Mouse (Mus musculus): ENCODE measurements around the gene Slfn4. TPM values are rescaled to one million over a fixed set of nuclear protein-coding genes. Genes with fewer than 3 reads are reported as not detected.
"Not testable (repeated sequence)": the region's sequence is repeated elsewhere in the genome, so short reads cannot be mapped to it uniquely, and the experiment has no call there.

Gene Slfn4
- total RNA-seq (2021): not detected

DNA sequence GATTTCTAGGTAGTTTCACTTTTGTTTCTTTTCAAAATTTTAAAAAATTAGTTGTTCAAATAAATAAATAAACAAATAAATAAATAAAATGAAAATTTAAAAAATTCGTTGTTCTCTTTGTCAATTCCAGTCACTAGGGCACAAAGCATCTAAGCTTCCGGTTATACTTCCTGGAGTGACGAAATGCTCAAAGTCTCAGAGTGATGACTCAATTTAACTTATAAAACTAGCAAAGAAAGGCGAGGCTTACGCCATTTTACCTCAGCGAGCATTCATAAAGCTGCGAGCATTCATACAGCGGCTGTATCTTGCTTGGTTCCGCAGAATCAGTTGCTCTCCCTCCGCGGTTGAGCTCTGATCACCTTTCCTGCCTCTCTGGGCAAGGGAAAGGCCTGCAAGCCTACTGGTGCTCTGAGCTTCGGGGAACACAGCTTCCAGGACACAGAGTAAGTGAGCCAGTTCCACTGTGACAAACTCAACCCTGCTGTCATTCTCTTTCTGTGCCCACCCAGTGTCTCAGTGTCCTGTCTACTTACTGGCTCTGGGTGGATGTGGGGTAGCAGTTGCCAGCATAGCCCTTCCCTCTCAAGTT lies at the start of gene Slfn4:
Gene Slfn4, plus strand, starts transcription at position 239 of the 592 bp plus-strand sequence.
- no peak for DNase-seq (ENCODE audit: low spot score in 2 of 2)
- intact Hi-C loops (cut with DNase I): no loop called here

DNA sequence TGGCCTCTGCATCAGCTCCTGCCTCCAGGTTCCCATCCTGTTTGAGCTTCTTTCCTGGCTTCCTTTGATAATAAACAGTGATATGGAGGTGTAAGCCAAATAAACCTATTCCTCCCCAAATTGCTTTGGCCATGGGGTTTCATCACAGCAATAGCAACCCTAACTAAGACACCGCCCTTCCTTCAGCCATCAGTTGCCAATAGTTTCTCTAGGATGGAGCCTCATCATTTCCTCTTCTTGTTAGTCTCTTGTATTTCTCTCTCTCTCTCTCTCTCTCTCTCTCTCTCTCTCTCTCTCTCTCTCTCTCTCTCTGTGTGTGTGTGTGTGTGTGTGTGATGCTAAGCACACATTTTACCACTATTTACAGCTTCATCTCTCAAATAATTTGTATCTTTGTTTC lies 49.4 kb upstream of the Slfn4 start:
- DNase-seq (ENCODE audit: low spot score in 2 of 2); intact Hi-C loops (cut with DNase I): not testable (repeated sequence)

DNA sequence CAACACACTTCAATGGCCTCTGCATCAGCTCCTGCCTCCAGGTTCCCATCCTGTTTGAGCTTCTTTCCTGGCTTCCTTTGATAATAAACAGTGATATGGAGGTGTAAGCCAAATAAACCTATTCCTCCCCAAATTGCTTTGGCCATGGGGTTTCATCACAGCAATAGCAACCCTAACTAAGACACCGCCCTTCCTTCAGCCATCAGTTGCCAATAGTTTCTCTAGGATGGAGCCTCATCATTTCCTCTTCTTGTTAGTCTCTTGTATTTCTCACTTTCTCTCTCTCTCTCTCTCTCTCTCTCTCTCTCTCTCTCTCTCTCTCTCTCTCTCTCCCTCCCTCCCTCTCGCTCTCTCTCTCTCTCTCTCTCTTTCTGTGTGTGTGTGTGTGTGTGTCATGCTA lies 37.7 kb upstream of the Slfn4 start:
- DNase-seq (ENCODE audit: low spot score in 2 of 2); intact Hi-C loops (cut with DNase I): not testable (repeated sequence)

DNA sequence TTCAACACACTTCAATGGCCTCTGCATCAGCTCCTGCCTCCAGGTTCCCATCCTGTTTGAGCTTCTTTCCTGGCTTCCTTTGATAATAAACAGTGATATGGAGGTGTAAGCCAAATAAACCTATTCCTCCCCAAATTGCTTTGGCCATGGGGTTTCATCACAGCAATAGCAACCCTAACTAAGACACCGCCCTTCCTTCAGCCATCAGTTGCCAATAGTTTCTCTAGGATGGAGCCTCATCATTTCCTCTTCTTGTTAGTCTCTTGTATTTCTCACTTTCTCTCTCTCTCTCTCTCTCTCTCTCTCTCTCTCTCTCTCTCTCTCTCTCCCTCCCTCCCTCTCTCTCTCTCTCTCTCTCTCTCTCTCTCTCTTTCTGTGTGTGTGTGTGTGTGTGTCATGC lies 26.0 kb upstream of the Slfn4 start:
- DNase-seq (ENCODE audit: low spot score in 2 of 2); intact Hi-C loops (cut with DNase I): not testable (repeated sequence)

DNA sequence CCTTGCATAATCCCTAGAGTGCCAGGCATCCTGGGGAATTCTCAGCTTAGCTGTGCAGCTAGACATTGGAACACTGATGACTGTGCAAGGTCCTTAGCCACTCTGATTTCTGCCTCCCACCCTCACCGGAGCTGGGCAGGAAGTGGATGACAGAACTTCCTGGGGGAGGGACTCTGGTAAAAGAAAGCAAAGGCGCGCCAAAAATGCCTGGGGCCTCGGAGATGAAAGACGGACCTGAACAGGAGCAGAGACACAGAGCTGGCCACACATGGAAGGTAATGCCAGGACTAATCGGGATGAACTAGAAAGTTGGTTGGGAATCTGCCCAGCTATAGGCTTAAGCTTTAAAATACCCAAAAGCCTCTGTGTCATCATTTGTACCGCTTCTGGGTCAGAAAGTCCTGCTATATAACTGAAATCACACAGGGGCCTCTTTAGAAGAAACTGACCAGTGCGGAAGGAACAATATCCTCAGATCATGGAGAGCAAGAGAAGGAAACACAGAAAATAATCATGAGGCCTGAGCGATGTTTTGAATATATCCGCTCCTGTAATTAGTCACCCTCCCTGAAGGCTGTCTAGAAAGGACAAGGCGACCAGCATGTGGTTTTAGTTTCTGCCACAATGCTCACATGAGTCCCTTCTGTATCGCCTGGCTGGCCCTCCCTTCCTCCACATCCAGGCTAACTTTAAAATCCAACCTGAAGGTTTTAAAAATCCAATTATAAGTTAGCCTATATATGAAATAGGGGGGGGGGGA lies 16.3 kb downstream of the Slfn4 start, which contains the start of gene Slfn3:
Gene Slfn3, plus strand, starts transcription at position 197 of the 760 bp plus-strand sequence.
- peak in 1 of 2 experiments; percentile 3 for DNase-seq (ENCODE audit: low spot score in 2 of 2)
- intact Hi-C loops (cut with DNase I): loop anchor here (10.0 kb wide), 1 partner anchor 147 kb away; no protein-coding TSS in a partner anchor

DNA sequence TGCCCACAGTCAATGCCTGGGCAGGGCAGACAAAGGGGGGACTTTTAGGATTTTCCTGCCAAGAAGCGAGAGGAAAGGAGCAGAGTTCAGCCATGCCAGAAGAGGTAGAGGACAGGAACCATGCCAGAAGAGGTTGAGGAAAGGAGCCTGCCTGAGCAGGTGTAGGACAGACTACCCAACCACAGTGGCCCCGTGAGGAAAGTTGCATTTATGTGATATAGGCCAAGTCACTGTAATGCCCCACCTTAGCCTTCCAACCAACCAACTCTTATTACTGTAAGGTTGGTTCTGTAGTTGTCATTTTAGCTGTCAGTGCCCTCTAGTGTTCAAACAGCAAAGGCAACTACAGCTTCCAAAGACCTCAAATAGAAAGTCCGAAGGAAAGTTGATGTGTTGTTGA lies 17.0 kb downstream of the Slfn4 start:
- intact Hi-C loops (cut with DNase I): loop anchor here (10.0 kb wide), 1 partner anchor 147 kb away; no protein-coding TSS in a partner anchor
- DNase-seq (ENCODE audit: low spot score in 2 of 2): no peak

DNA sequence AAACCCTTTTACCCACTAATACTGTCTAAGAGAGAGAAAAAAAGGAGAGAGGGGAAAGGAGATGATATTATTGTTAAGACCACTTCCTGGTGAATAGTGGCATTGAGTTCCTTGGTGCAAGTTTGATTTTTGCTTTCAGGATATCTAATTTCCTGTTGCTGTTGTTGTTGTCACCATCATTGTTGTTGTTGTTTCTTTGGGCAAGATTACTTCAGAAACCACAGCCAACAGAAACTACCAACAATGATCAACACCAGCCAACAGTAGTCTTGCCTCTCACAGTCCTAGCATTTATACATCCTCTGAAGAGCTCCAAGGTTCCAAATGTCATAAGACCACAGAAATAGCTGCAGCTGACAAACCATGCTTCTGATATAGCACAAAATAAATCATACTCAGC lies 30.0 kb downstream of the Slfn4 start:
- intact Hi-C loops (cut with DNase I): no loop called here
- DNase-seq (ENCODE audit: low spot score in 2 of 2): no peak

DNA sequence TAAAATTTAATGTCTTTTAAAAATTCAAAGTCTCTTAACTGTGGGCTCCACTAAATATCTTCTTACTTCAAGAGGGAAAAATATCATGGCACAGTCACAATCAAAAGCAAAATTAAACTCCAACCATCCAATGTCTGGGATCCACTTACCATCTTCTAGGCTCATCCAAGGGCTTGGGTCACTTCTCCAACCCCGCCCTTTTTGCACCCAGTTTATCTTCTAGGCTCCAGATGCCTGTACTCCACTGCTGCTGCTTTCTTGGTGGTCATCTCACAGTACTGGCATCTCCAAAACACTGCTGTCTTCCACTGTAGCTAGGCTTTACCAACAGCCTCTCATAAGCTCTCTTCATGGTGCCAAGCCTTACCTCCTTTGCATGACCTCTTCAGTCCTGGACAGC lies 41.1 kb downstream of the Slfn4 start:
- DNase-seq (ENCODE audit: low spot score in 2 of 2): no peak
- intact Hi-C loops (cut with DNase I): no loop called here

DNA sequence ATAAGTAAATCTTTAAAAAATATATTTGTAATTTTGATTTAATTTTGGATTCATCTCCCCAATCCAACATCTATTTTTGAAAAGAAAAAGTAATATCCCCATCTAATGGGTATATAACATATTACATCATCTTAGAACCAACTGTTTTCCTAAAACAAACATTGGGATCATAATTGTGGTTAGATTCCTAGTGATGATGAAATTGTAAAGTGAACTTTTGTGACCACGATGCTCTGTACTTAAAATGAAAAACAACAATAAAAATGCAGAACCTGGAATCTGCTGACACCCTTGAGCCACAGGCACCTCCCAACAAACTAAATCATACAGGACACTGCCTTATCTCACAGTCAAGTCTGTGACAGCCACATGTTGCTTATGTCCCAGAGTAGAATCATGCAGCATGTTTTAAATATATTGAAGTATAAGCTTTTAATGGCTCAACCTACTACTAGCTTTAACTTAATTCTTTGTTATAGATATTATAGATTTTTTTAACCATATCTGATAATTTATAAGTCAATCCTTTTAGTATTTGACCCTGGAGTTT lies 46.4 kb downstream of the Slfn4 start:
- no peak for DNase-seq (ENCODE audit: low spot score in 2 of 2)
- intact Hi-C loops (cut with DNase I): no loop called here

DNA sequence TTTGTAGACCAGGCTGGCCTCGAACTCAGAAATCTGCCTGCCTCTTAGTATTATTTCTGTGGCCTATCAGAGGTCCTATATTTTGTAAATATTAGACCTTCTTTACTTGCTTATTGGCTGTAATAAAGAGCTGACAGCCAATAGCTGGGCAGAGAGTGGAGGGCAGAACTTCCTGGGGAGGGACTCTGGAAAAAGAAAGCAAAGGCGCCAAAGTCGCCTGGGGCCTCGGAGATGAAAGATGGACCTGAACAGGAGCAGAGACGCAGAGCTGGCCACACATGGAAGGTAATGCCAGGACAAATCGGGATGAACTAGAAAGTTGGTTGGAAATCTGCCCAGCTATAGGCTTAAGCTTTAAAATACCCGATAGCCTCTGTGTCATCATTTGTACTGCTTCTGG lies 48.4 kb downstream of the Slfn4 start:
- no peak for DNase-seq (ENCODE audit: low spot score in 2 of 2)
- intact Hi-C loops (cut with DNase I): no loop called here

DNA sequence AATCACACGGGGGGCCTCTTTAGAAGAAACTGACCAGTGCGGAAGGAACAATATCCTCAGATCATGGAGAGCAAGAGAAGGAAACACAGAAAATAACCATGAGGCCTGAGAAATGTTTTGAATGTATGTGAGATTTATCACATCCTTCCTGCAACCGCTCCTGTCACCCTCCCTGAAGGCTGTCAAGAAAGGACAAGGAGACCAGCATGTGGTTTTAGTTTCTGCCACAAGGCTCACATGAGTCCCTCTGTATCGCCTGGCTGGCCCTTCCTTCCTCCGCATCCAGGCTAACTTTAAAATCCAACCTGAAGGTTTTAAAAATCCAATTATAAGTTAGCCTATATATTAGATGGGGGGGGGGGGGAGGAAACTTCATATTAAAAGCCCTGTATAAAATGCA lies 48.8 kb downstream of the Slfn4 start:
- intact Hi-C loops (cut with DNase I); DNase-seq (ENCODE audit: low spot score in 2 of 2): not testable (repeated sequence)

DNA sequence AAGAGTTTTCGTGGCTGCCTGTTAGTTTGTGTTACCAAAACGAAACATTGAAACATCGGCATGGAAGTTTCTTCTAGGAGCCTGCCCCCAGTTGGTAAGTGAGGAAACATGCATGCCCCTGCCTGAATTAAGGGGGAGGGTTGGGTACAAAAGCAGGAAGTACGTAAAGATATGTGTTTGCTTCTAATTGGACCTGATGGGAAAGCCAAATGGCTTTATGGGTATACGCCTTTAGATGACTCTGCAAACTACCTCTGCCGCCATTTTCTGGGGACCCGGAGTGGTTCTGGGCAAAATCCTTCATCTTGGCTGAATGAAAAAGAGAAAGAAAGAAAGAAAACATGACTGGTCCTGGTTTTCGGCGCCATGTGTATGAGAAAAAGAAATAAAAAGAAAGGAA lies 49.2 kb downstream of the Slfn4 start:
- intact Hi-C loops (cut with DNase I): no loop called here
- DNase-seq (ENCODE audit: low spot score in 2 of 2): no peak

DNA sequence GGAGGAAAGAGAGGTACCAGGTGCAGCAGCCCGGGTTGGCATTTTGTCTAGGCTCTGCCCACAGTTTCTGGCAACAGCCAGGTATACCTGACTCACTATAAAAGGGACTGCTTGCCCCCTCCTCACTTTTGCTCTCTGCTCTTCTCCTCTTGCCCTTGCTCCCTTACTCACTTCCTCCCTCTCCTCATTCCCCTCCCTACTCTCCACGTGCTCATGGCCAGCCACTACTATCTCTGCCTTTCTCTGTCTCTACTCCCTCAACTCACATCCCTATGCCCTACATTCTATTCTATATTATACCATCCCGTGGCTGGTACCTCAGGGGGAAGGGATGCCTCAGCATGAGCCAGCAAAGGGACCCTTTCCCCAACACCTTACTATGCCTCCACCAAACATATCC lies 49.8 kb downstream of the Slfn4 start:
- intact Hi-C loops (cut with DNase I): no loop called here
- no peak for DNase-seq (ENCODE audit: low spot score in 2 of 2)

DNA sequence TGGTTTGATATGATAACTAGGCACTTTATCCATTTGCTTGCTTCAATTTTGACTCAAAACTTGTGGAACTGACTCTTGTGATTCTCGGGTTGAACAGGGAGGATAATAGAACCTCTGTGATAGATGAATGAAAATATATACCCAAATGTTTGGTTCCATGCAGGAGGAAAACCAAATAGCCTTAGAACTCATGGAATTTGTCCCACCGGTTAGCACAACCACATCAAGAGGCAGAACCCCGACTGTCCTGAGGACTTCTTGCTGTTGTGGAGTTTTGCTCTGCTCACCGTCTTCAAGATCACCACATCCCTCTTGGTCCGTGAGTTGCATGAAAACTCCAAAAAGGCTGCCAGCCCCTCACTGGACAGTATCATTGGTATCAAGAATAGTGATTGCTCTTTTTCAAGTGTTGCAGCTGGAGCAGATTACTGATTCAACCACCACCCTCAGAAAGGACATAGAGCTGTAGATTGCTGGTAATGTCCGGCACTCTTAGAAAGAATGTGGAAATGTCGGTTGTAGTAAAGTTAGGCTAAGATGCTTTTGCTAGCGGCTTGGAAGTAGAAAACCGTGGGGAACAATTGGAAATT lies 50.5 kb downstream of the Slfn4 start:
- DNase-seq (ENCODE audit: low spot score in 2 of 2): no peak
- intact Hi-C loops (cut with DNase I): no loop called here

DNA sequence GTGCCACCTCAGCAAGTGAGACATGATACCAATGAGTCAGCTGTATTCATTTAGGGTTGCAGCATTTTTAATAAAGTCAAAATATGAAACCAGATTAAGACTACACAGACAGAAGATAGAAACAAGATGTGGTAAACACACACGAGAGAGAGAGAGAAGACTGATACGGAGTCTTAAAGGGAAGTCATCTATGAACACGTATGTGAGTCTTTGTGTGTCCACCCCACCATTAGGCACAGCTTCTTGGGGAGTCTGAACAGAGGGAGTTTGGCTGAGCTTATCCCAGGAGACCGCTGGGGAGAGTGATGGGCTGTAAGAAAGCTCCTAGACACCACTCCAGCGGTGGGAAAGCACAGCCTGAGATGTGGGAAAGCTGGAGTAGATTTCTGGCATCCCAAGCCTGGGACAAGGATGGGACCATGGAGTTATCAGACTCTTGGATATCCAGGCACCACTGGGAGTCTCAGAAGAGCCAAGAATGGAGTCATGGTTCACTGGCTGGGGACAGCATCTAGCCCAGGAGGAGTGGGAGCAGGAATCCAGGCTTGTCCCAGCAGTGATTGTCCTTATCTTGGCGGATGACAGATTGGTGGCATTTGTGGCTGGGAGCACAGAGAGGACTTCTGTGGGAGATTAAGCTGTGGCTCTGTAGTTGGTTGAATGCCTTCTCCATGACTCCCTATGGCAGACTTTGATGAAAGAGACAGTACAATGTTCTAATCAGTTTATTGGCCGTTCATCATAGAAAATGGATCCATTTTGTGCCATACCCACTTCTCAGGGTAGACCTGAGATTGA lies 53.1 kb downstream of the Slfn4 start:
- intact Hi-C loops (cut with DNase I): no loop called here
- DNase-seq (ENCODE audit: low spot score in 2 of 2): no peak

DNA sequence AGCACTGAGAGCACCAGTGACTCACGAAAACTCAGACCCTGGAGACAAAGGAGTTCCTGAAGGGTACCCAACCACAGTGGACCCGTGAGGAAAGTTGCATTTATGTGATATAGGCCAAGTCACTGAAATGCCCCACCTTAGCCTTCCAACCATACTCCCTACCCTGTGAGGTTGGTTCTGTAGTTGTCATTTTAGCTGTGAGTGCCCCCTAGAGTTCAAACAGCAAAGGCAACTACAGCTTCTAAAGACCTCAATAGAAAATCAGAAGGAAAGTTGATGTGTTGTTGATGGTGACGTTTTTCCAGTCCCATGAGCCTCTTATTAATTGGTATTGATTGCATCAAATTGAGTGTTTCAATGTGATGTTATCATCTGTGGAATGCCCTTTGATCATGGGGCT lies 56.0 kb downstream of the Slfn4 start:
- DNase-seq (ENCODE audit: low spot score in 2 of 2): no peak
- intact Hi-C loops (cut with DNase I): no loop called here

DNA sequence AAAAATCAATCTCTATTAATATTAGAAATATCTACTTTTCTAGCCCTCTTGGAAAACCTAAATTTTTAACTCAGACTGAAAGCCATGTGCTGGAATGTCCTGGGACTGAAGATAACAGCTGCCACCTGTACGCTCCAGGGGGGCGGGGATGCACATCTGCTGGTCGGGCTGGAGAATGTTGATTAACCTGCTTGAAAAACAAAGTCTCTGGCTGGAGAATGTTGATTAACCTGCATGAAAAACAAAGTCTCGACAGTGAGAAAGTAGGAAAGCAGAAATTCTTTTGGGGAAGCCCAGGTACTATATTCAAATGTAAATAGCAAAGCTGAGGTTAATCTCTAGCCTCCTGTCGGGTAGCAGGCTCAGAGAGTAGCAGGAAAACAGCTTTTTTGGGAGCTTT lies 58.6 kb downstream of the Slfn4 start:
- DNase-seq (ENCODE audit: low spot score in 2 of 2); intact Hi-C loops (cut with DNase I): not testable (repeated sequence)

DNA sequence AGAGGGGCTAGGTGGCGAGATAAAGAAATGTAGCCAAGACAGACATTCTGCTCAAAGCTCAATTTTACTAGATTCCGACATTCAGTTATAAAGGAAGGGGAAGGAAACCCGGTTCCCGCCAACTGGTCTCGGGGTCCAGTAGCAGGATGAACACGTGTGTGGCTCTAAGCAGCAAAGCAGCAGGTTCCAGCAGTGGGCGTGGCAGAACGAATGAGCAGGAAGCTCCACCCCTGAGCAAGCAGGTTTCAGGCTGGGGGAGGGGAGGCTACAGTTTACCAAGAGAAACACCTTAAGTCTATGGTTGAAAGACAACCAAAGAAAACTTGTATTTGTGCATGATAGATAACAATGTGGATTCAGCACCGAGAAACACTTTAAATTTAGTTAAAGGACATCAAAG lies 62.4 kb downstream of the Slfn4 start:
- DNase-seq (ENCODE audit: low spot score in 2 of 2); intact Hi-C loops (cut with DNase I): not testable (repeated sequence)

DNA sequence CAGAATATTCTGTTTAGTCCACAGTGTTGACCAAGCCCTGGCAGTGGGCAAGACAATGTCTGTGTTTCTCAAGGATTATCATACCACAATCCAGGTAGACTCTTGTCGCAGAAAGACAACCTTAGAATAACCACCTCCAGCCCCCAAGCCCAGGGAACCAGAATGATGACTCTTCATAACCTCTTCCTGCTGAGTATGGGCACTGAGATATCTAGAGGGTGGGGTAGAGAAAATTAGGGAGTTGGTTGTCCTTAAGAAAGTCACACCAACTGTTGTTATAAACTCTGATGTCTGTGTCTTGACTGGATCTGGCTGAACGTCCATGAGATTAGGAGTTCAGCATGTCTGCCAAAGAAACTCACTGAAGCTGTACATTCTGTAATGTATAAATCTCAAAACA lies 63.4 kb downstream of the Slfn4 start:
- intact Hi-C loops (cut with DNase I): no loop called here
- no peak for DNase-seq (ENCODE audit: low spot score in 2 of 2)

DNA sequence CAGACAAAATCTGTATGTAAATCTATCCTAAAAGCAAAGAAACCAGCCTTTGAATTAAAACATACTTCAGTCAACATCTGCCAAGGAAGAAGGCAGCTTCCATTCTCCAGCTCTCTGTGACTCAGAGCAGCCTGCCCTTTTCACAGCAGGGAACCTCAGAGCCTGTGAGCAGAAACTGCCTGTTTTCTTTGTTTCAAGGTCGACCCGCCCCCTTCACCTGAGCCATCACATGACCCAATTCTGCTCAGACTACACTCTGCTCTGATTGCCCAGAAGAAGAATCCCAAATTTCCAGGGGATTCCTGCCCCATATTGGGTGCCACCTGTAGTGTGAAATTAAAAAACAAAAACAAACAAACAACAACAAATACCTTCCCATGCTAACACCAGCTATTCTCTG lies 64.8 kb downstream of the Slfn4 start:
- DNase-seq (ENCODE audit: low spot score in 2 of 2): no peak
- intact Hi-C loops (cut with DNase I): no loop called here
